Mouse (Mus musculus): ENCODE measurements around the gene Hspa4. TPM values are rescaled to one million over a fixed set of nuclear protein-coding genes. Genes with fewer than 3 reads are reported as not detected.

Gene Hspa4
- polyA plus RNA-seq, 1 experiment from 2014 or later: 41.5 TPM

GRCm38 (mm10) chr11:53269596-53269995 is 30.7 kb downstream of the Hspa4 start:
- Histone ChIP-seq H3K4me3 (ENCODE audit: low read length) (no peak overlapping the region), H3K36me3 (ENCODE audit: control insufficient read depth, insufficient read depth, low read length) (peaks cover 61% of the 10 kb centered on the region), H3K4me2 (ENCODE audit: low read length) (no peak overlapping the region), H3K4me1 (ENCODE audit: control insufficient read depth, insufficient read depth, low read depth, low read length) (no peaks in the 10 kb centered on the region), H3K27me3 (replicated peaks; ENCODE audit: control insufficient read depth, insufficient read depth, low read length) (no peaks in the 10 kb centered on the region), H3K9me3 (ENCODE audit: control insufficient read depth, low read length) (no peaks in the 10 kb centered on the region), H3K27ac (ENCODE audit: low read depth, low read length) (no peak overlapping the region), H3K9ac (ENCODE audit: low read depth, low read length) (no peak overlapping the region)
- 91% methylated on average over 6 of the region's 6 CpGs for WGBS
- no peak for ATAC-seq

DNA sequence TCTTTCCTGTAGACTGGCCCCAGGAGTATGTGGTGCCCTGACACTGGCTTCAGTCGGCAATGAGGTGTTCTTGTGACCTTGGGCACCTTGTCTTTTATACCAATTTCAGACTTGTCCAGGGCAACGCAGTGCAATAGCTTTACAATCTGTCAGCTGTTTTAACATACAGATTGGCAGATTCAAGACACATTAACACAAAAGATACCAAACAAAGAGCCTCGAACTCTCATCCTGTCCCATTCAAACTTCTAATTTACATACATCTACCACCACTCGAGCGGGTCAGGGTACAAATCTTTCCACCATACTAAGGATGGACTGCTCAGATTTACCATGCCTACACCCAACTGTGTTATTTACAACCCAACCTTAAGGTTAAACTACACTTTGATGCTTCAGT is 39.7 kb downstream of the Hspa4 start:
- Histone ChIP-seq H3K4me1 (ENCODE audit: control insufficient read depth, insufficient read depth, low read depth, low read length) (no peaks in the 10 kb centered on the region), H3K36me3 (ENCODE audit: control insufficient read depth, insufficient read depth, low read length) (peaks cover 19% of the 10 kb centered on the region), H3K4me2 (ENCODE audit: low read length) (no peak overlapping the region), H3K27ac (ENCODE audit: low read depth, low read length) (no peak overlapping the region), H3K27me3 (replicated peaks; ENCODE audit: control insufficient read depth, insufficient read depth, low read length) (no peaks in the 10 kb centered on the region), H3K9me3 (ENCODE audit: control insufficient read depth, low read length) (no peaks in the 10 kb centered on the region), H3K9ac (ENCODE audit: low read depth, low read length) (no peak overlapping the region), H3K4me3 (ENCODE audit: low read length) (no peak overlapping the region)
- ATAC-seq: no peak
- WGBS: 73% methylated on average over 5 of the region's 5 CpGs

- Histone ChIP-seq H3K4me1 (ENCODE audit: control insufficient read depth, insufficient read depth, low read depth, low read length) (no peaks in the 10 kb centered on the region), H3K9me3 (ENCODE audit: control insufficient read depth, low read length) (no peaks in the 10 kb centered on the region), H3K27ac (ENCODE audit: low read depth, low read length) (no peak overlapping the region), H3K4me3 (ENCODE audit: low read length) (no peak overlapping the region), H3K36me3 (ENCODE audit: control insufficient read depth, insufficient read depth, low read length) (peaks cover 14% of the 10 kb centered on the region), H3K4me2 (ENCODE audit: low read length) (no peak overlapping the region), H3K9ac (ENCODE audit: low read depth, low read length) (no peak overlapping the region), H3K27me3 (replicated peaks; ENCODE audit: control insufficient read depth, insufficient read depth, low read length) (no peaks in the 10 kb centered on the region)
- no peak for ATAC-seq
- WGBS: 78% methylated on average over 1 of the region's 1 CpGs
Measured at GRCm38 (mm10) chr11:53260056-53260455, 40.2 kb downstream of the Hspa4 start.

DNA sequence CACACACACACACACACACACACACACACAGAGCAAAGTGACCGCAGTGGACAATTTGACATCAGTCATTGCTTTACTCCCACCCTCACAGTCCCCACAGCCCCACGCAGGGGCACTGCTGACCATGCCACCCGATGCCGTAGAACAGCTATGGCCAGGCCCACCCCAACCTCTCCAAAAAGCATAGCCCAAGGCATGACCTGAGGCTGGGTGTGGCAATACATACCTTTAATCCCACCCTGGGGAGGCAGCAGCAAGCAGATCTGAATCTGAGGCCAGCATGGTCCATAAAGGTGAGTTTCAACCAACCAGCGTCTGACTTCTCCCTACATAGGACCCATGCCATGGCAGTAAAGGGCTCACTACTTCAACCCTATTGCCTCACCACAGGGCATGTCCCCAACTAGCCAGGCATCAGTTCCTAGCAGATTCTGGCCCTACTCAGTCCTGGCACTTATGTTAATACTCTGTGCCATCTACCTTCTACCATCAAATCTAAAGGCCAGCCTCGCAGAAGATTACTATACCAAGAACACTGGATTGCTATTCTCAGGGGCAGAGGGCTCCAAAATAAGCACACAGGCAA is 41.1 kb downstream of the Hspa4 start:
- 89% methylated on average over 6 of the region's 6 CpGs for WGBS
- Histone ChIP-seq H3K27ac (ENCODE audit: low read depth, low read length) (no peak overlapping the region), H3K4me1 (ENCODE audit: control insufficient read depth, insufficient read depth, low read depth, low read length) (no peaks in the 10 kb centered on the region), H3K9me3 (ENCODE audit: control insufficient read depth, low read length) (no peaks in the 10 kb centered on the region; the same call in 1 of the 2 replicates), H3K4me2 (ENCODE audit: low read length) (no peak overlapping the region), H3K9ac (ENCODE audit: low read depth, low read length) (no peak overlapping the region), H3K27me3 (replicated peaks; ENCODE audit: control insufficient read depth, insufficient read depth, low read length) (no peaks in the 10 kb centered on the region), H3K4me3 (ENCODE audit: low read length) (no peak overlapping the region), H3K36me3 (ENCODE audit: control insufficient read depth, insufficient read depth, low read length) (peaks cover 8% of the 10 kb centered on the region; the same call in 1 of the 2 replicates)
- 0 out of 2 replicates have a peak, but pooled peaks have one; percentile 42 for ATAC-seq

DNA sequence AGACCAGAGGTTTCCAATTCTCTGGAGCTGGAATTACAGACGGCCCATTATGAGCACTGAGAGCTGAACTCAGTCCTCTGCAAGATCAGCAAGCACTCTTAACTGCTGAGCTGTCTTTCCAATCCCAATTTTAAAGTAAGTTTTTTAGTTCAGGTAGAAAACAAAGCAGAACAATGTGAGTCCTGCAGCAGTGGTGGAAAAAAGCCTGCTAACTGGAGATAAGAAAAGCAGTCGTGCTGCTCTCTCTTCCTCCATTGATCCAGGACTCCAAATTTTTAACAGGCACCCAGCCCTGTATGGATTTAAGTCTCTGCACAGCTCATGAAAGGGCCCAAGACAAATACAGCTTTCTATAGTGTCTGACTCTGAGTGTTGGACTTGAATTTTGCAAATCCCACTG is 43.3 kb downstream of the Hspa4 start:
- no peak overlapping the region for H3K4me3 ChIP-seq (ENCODE audit: low read length)
- H3K27ac ChIP-seq (ENCODE audit: low read depth, low read length): no peak overlapping the region
- no peak for ATAC-seq
- no peaks in the 10 kb centered on the region for H3K27me3 ChIP-seq (replicated peaks; ENCODE audit: control insufficient read depth, insufficient read depth, low read length)
- H3K4me1 ChIP-seq (ENCODE audit: control insufficient read depth, insufficient read depth, low read depth, low read length): no peaks in the 10 kb centered on the region; the same call in 1 of the 2 replicates
- WGBS: 67% methylated on average over 2 of the region's 2 CpGs
- H3K4me2 ChIP-seq (ENCODE audit: low read length): no peak overlapping the region
- peaks cover 8% of the 10 kb centered on the region; the same call in 1 of the 2 replicates for H3K36me3 ChIP-seq (ENCODE audit: control insufficient read depth, insufficient read depth, low read length)
- H3K9me3 ChIP-seq (ENCODE audit: control insufficient read depth, low read length): no peaks in the 10 kb centered on the region; the same call in 1 of the 2 replicates
- H3K9ac ChIP-seq (ENCODE audit: low read depth, low read length): no peak overlapping the region

DNA sequence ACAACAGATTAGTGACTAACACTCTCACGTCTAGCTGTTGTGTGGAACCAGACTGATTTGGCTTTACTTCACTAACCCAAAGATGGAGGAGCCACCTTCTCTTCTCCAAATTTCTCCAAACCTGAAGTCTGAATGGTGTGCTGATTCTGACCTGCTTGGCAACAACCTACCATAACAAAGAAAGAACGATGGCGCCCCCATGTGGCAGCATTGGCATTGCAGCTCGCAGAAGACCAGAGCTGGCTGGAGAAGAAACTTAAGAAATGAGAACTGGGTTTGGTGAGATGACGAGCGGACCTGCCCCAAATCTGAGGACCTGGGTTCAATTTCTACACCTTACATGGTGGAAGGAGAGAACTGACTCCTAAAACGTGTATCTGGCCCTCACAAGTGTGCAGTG is 45.3 kb downstream of the Hspa4 start:
- ATAC-seq: no peak
- Histone ChIP-seq H3K27me3 (replicated peaks; ENCODE audit: control insufficient read depth, insufficient read depth, low read length) (no peaks in the 10 kb centered on the region), H3K36me3 (ENCODE audit: control insufficient read depth, insufficient read depth, low read length) (no peaks in the 10 kb centered on the region), H3K4me1 (ENCODE audit: control insufficient read depth, insufficient read depth, low read depth, low read length) (peaks cover 2% of the 10 kb centered on the region), H3K9me3 (ENCODE audit: control insufficient read depth, low read length) (no peaks in the 10 kb centered on the region; the same call in 1 of the 2 replicates), H3K9ac (ENCODE audit: low read depth, low read length) (no peak overlapping the region), H3K27ac (ENCODE audit: low read depth, low read length) (no peak overlapping the region), H3K4me3 (ENCODE audit: low read length) (no peak overlapping the region), H3K4me2 (ENCODE audit: low read length) (no peak overlapping the region)
- 38% methylated on average over 7 of the region's 7 CpGs for WGBS

GRCm38 (mm10) chr11:53254428-53254827 is 45.8 kb downstream of the Hspa4 start:
- H3K27ac ChIP-seq (ENCODE audit: low read depth, low read length): no peak overlapping the region
- no peak for ATAC-seq
- 95% methylated on average over 3 of the region's 3 CpGs for WGBS
- no peak overlapping the region for H3K9ac ChIP-seq (ENCODE audit: low read depth, low read length)
- no peaks in the 10 kb centered on the region; the same call in 1 of the 2 replicates for H3K9me3 ChIP-seq (ENCODE audit: control insufficient read depth, low read length)
- H3K4me2 ChIP-seq (ENCODE audit: low read length): no peak overlapping the region
- H3K27me3 ChIP-seq (replicated peaks; ENCODE audit: control insufficient read depth, insufficient read depth, low read length): no peaks in the 10 kb centered on the region
- no peaks in the 10 kb centered on the region for H3K36me3 ChIP-seq (ENCODE audit: control insufficient read depth, insufficient read depth, low read length)
- H3K4me3 ChIP-seq (ENCODE audit: low read length): no peak overlapping the region
- H3K4me1 ChIP-seq (ENCODE audit: control insufficient read depth, insufficient read depth, low read depth, low read length): peaks cover 4% of the 10 kb centered on the region

DNA sequence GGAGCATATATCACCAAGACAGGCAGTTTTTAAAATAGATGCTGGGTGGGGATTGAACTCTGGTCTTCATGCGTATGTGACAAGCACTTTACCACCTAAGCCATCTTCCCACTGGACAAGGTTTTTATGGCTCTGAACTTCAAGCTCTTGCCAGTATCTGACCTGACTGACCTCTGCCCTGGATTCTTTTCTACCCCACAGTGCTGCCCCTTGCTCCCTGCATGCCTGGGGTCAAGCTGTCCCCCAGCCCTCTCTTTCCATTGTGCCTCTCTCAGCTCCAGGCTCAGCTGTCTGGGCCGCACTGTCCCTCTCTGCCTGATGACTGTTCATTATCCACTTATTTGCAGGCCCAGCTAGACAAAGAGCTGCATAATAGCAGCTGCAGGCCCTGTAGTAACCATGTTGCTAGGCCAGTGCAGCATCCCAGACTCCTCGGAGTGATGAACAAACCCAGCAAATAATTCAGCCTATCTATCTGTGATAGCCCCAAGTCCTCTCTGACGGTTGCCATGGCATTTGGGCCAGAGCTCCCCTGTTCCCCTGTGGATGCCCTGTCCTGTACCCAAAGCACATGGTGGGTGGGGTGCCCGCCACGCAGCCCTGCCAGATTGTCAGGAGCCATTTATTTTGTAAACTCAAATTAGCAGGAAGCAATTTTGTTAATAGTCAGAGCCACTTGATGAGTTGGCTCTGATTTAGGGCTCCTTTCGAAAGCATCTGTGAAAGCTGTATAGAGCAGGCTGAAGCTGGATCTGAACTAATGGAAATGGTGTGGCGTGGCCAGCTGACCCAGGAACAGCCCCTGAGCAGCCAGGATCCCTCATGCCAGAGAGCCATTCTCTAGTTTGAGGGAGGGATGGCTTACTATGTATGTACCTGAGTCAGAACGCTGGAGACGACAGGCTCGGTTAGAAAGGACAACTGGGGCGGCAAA is 47.8 kb downstream of the Hspa4 start:
- ATAC-seq: peak; percentile 66
- peaks cover 4% of the 10 kb centered on the region for H3K4me1 ChIP-seq (ENCODE audit: control insufficient read depth, insufficient read depth, low read depth, low read length)
- no peaks in the 10 kb centered on the region; the same call in 1 of the 2 replicates for H3K9me3 ChIP-seq (ENCODE audit: control insufficient read depth, low read length)
- peak overlapping the region; percentile 48; the same call in 1 of the 2 replicates for H3K27ac ChIP-seq (ENCODE audit: low read depth, low read length)
- no peaks in the 10 kb centered on the region for H3K36me3 ChIP-seq (ENCODE audit: control insufficient read depth, insufficient read depth, low read length)
- WGBS: 57% methylated on average over 12 of the region's 12 CpGs
- no peak overlapping the region for H3K4me2 ChIP-seq (ENCODE audit: low read length)
- H3K9ac ChIP-seq (ENCODE audit: low read depth, low read length): no peak overlapping the region
- H3K27me3 ChIP-seq (replicated peaks; ENCODE audit: control insufficient read depth, insufficient read depth, low read length): no peaks in the 10 kb centered on the region
- no peak overlapping the region for H3K4me3 ChIP-seq (ENCODE audit: low read length)

DNA sequence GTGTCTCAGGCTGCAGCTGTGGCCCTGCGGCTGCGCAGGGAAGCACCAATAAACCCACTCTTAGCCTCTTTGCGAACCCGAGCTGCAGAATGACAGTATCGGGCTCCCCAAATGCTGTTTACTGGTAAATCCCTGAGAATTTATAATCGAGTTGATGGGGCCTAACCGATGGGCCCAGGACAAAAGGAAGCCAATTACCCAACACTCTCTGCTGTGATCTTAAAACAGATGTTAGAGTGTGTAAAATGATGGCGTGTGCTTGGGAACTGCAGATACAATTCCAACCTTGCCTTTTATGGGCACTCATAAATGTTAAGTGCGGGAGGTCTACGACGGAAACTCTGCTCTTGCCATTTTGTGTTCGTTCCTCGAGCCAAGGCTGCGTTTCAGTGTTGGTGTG is 49.5 kb downstream of the Hspa4 start:
- peaks cover 4% of the 10 kb centered on the region for H3K4me1 ChIP-seq (ENCODE audit: control insufficient read depth, insufficient read depth, low read depth, low read length)
- WGBS: 80% methylated on average over 14 of the region's 14 CpGs
- H3K9ac ChIP-seq (ENCODE audit: low read depth, low read length): no peak overlapping the region
- H3K36me3 ChIP-seq (ENCODE audit: control insufficient read depth, insufficient read depth, low read length): no peaks in the 10 kb centered on the region
- no peak for ATAC-seq
- no peaks in the 10 kb centered on the region; the same call in 1 of the 2 replicates for H3K9me3 ChIP-seq (ENCODE audit: control insufficient read depth, low read length)
- no peak overlapping the region for H3K27ac ChIP-seq (ENCODE audit: low read depth, low read length)
- no peak overlapping the region for H3K4me2 ChIP-seq (ENCODE audit: low read length)
- no peak overlapping the region for H3K4me3 ChIP-seq (ENCODE audit: low read length)
- no peaks in the 10 kb centered on the region for H3K27me3 ChIP-seq (replicated peaks; ENCODE audit: control insufficient read depth, insufficient read depth, low read length)

Data from hindbrain, embryonic 16.5 days (tissue).